Mouse (Mus musculus): ENCODE measurements around the gene B3galt1.

Gene B3galt1

DNA sequence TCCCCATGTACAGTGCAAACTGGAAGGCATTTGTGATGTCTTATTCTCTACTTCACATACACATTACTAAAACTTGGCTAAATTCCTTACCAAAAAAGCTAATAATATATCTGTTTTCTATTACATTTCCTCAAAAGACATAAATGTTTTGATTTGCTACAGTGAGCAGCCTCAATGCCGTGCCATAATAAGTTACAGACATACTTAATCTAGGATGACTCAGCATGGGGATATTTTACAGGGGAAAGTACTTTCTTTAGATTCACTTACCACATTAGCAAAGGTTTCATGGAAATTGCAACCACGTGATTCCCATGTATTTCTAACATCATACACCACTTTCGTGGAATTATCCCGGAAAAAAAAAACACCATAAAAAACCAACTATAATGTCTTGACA is 495.7 kb downstream of the B3galt1 start:
- no peak for DNase-seq (ENCODE audit: low spot score)

DNA sequence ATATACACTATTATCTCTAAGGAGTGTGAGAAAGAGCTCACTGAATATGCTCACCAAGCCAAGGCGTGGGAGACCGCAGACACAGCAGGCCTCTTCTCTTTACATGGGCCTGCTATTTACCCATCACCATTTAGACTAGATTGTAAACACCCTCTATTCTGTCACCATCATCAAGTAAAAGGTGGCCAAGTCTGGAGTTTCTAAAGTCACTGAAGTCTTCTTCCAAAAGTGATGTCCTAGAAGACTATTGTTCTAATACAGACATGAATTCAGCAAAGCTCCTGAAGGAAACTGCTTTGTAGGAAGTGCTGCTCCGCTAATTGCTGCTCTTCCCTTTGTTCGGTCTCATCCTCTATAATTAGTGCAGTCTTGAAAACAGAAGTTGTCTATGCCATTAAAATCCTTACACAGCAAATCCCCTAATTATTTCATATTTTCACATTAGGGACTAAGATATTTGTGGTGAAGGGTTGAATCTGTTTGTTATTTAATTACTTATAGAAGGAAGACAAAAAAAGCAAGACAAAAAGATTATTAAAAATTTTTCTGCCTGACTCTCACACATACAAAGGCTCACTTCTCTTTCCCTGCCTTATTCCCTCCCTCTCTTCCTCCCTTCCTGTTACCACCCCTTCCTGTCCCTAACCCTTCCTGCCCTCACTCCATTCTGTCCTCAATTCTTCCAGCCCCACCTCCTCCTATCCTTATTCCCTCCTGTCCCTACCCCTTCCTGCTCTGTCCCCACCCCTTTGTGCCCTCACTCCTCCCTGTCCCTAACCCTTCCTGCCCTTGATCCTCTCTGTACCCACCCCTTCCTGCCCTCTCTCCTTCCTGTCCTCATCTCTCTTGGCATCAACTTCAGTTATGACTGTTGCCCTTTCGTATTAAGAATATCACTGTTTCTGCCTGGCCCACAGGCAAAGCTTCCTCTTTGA is 514.0 kb downstream of the B3galt1 start:
- no peak for DNase-seq (ENCODE audit: low spot score)

DNA sequence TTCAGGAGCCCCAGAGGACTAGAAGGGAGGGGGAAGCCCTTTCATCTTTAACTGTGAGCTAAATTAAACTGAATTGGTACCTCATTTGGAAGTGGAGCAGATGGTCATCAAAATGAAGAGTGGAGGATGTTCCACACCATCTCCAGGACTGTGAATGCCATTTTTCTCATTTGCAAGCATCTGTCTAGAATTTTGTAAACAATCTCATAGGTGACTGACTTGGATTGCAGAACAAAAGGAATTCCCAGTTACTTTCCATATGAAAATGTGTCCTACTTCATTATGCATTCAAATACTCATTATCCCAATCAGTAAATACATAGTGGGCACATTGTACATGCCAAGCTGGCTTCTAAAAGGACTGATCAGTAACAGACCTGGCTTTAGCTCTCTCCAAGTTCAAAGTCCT is 515.2 kb downstream of the B3galt1 start:
- DNase-seq (ENCODE audit: low spot score): no peak

DNA sequence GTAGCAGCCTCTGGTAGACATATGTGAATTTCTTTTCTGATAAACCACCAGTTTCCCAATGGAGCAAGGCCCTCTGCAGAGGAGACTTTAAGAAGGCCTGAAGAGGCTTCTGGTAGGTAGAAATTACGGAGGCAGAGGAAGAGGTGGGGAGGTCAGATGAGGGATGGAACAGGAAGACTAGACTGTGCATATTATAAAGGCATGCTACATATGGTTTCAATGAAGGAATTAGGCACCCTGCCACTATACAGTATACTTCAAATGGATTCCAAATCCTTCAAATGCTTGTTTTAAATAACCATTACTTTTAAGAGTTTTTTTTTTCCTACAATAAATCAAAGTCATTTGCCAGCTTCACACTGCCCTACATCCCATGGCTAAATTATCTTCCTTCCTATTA is 518.8 kb downstream of the B3galt1 start:
- no peak for DNase-seq (ENCODE audit: low spot score)

DNA sequence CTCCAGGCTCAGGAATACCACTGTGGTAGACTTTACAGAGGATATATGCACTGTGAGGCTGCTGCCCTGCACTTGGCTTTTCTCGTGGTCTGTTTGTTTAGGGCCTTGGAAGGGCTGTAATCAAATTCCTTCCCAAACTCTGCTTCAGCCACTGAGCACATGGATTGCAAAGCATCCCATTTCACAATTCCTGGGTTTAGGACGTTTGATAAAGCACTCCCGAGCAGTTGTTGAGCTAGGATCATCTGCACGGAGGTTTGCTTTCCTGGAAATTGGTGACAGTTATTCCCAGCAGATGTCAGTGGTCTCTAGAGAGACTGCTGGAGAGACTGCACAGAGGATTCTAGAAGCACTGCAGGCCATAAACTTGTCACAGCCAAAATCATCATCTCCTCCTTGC is 520.4 kb downstream of the B3galt1 start:
- no peak for DNase-seq (ENCODE audit: low spot score)

DNA sequence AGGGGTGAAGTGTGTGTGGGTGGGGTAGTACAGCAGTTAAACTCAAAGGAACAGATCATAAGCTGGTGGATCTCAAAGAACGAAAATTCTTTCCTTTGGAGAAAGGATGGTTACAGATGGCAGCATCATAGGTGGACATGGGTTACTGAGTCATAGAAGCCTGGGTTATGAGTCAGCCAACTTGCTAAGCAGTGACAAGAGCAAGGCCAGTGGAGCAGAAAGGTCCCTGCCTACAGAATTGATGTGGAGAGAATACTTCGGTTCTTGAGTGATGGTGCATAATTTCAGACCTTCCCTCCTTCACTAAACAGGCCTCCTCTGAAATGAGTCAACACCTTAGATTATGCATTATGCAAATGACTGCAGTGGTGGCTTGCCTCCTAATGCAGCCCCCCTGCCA is 525.9 kb downstream of the B3galt1 start:
- no peak for DNase-seq (ENCODE audit: low spot score)

DNA sequence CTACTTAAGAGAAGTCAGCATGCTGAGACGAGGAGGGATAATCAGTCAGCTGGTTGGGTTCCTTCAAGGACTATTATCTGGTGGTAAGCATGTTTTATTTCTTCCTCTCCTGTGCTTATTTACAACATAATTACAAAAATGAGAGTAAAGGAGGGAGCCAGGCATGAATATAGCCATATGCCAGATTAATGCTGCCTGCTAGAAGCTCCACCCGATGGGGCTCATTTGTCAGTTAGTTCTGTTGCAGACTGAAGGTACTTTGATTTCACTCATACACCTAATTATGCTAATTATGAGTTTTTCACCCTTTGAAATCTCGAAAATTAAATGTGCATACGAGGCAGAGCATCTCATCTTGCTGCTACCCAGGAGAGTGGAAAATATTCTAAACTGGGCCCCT is 539.0 kb downstream of the B3galt1 start:
- DNase-seq (ENCODE audit: low spot score): no peak

DNA sequence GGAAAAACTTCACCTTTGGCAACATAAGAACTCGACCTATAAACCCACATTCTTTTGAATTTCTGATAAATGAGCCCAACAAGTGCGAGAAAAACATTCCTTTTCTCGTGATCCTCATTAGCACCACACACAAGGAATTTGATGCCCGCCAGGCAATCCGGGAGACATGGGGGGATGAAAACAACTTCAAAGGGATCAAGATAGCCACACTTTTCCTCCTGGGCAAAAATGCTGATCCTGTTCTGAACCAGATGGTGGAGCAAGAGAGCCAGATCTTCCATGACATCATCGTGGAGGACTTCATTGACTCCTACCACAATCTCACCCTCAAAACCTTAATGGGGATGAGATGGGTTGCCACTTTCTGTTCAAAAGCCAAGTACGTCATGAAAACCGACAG is 552.4 kb downstream of the B3galt1 start:
- DNase-seq (ENCODE audit: low spot score): no peak

DNA sequence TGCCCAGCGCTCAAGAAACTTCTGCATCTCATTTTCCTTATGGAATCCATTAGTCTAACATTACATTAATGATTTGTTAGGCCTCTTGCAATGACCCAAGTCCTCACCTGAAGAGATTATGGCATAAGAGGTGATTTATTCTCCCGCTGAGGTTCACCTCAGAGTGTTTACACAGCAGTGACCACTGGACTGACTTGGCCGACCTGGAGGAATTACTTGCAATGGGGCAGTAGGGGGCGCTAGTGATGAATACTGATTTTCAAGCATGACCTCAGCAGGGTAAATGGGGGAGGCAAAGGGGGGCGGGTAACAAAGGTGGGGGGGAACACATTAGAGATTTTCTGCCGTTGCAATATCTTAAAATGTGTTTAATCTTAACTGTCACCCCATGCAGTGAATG is 559.1 kb downstream of the B3galt1 start:
- no peak for DNase-seq (ENCODE audit: low spot score)

DNA sequence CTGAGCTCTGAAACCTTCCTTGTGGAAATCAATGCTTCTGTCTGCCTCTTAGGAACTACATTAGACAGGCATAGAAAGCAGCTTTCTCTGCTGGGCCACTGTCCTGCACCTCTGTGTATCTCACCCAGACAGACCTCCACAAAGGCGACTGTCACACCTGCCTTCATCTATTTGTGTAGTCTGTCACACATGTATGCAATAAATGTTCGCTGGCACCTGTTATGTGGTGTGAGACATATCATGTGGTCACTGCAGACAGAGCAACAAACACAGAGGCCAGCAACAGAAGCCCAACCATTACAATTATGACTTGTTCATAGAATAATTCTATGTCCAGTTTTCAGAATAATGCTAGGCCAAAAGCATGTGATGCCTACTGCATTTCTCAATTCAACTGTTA is 575.4 kb downstream of the B3galt1 start:
- DNase-seq (ENCODE audit: low spot score): no peak

DNA sequence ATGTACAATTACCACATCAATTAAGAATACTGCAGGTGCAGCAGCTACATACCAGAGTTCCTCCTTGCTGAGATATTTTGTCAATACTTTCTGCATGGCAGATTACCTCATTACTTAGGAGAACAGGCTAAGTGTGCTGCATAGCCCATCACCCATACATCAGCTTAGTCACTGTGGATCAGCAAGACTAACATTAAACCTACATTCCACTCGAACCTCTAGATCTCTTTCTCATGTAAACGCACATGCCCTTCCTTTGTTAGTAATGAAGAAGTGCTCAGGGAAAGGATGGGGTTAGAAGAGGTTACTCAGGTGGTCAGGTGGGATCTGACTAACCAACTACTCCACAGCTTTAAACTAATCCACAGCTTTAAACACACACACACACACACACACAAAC is 577.6 kb downstream of the B3galt1 start:
- DNase-seq (ENCODE audit: low spot score): no peak

DNA sequence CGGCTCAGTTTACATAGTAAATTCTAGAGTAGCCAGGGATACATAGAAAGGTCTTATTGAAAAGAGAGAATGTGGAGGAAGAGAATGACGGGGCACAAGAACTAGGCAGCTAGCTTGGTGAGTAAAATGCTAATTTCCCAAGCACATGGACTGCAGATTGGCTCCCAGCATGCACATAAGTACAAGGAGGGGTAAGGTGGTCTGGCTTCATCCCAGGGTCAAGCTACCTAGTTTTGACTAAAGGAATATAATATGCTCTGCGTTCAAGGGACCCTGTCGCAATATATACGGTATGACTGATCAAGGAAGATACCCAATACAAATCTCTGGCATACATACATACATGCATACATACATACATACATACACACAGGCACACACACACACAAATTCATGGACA is 594.1 kb downstream of the B3galt1 start:
- no peak for DNase-seq (ENCODE audit: low spot score)

DNA sequence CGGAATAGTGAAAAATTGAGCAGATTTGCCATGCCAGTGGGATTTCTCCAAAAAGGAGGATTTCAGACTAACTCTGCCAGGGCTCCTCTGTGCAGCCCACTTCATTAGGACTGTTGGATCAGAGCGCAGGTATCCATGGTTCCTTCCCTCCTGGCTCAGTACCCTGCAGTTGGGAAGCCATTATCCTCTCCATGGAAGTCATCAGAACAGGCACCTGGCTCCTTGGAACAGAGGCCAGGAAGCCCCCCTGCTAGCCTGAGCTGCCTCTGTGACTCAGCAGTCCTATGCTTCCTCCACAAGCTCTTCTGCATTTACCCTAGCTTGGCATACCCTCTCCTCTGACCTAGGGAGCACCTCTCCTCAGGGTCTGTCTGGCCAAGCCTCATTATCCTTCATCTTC is 594.9 kb downstream of the B3galt1 start:
- DNase-seq (ENCODE audit: low spot score): no peak

DNA sequence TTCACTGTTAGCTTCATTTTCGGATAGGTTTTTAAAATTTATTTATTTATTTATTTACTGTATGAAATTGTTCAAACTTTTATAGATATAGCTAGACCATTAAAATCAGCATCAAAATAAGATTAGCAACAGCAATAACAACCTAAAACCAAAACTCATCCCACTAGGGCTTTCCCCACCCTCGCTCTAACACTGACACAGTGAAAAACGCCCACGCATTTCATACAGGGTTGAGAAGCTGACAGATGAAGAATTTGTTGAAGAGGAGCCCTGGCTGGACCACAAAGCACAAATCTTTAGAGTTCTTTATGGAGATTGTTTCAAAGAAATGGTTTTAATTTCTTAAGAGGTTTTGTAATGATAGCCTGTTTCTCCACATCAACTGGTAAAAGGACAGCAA is 596.3 kb downstream of the B3galt1 start:
- DNase-seq (ENCODE audit: low spot score): no peak

DNA sequence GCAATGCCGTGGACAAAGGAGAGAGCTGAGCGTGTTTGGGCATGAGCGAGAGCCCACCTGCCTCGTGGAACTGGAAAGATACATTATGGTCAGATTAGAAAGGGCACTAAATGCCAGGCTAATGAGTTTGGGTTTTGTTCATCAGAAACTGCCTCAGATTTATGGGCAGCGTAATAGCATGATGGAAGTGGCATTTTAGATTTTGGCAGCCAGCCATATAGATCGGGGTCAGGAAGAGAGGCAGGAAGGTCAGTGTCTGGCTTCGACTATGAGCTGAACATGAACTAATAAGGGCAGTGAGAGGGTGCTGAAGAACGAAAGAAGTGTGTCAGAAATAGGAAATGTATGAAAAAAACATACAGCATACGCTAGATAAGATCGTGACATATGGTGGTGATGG is 605.6 kb downstream of the B3galt1 start:
- DNase-seq (ENCODE audit: low spot score): no peak
